14 mouse cellular contexts compared by ENCODE assay signal in genomic region chr6:40011609-40012008, GRCm38 (mm10).
DNase-seq lines count a peak whose midpoint lies in the region; ATAC-seq and TF ChIP-seq lines count a peak whose summit lies in the region.
"Had no signal": no experiment of that assay in that cellular context is flagged by ENCODE, and none has a peak within 500 bp of the region (broad histone marks: within the 10 kb centered on the region; RNA-seq: fewer than 3 reads in every experiment).

No protein-coding gene starts in this region.

- no peaks in the 10 kb centered on the region for H3K27me3 ChIP-seq in heart, embryonic 11.5 days (ENCODE audit: control insufficient read depth, insufficient read depth, low read length)
- H3K27me3 ChIP-seq in limb, embryonic 14.5 days (ENCODE audit: control insufficient read depth, insufficient read depth, low read length) = no peaks in the 10 kb centered on the region
- H3K27me3 ChIP-seq: forebrain, embryonic 13.5 days; heart, embryonic 13.5 days had no signal

- no peak for TF ChIP-seq POLR2A in limb, embryonic 14.5 days (IDR thresholded peaks at IDR 0.05; ENCODE audit: borderline replicate concordance, extremely low read depth, insufficient read depth, insufficient read length)

- 60% methylated on average over 5 of the region's 5 CpGs for WGBS in heart, embryonic 11.5 days (ENCODE audit: insufficient replicate concordance)
- WGBS in limb, embryonic 14.5 days = 62% methylated on average over 5 of the region's 5 CpGs

- H3K9ac ChIP-seq in heart, embryonic 11.5 days (ENCODE audit: low read depth, low read length) = no peak overlapping the region
- H3K9ac ChIP-seq in limb, embryonic 14.5 days (ENCODE audit: low read depth, low read length, severe bottlenecking) = no peak overlapping the region
- H3K9ac ChIP-seq: forebrain, embryonic 13.5 days; heart, embryonic 13.5 days had no signal

- intact Hi-C loops in gastrocnemius, postnatal 36 days (cut with DNase I) = no loop called here

- ATAC-seq in heart, embryonic 11.5 days (replicated peaks; ENCODE audit: insufficient number of reproducible peaks, low FRiP score, low TSS enrichment) = no peak
- no peak for ATAC-seq in limb, embryonic 14.5 days (ENCODE audit: low FRiP score, low read depth)
- ATAC-seq: forebrain, embryonic 13.5 days had no signal

- H3K9me3 ChIP-seq in heart, embryonic 11.5 days (replicated peaks; ENCODE audit: control insufficient read depth, low read length) = no peaks in the 10 kb centered on the region
- H3K9me3 ChIP-seq in limb, embryonic 14.5 days (ENCODE audit: control insufficient read depth, low read length) = no peaks in the 10 kb centered on the region
- H3K9me3 ChIP-seq: forebrain, embryonic 13.5 days; heart, embryonic 13.5 days had no signal

- no peaks in the 10 kb centered on the region for H3K4me1 ChIP-seq in heart, embryonic 11.5 days (ENCODE audit: control insufficient read depth, insufficient read depth, low read length)
- H3K4me1 ChIP-seq in limb, embryonic 14.5 days (ENCODE audit: control insufficient read depth, insufficient read depth, low read length) = no peaks in the 10 kb centered on the region
- H3K4me1 ChIP-seq: heart, embryonic 13.5 days had no signal

- no peaks in the 10 kb centered on the region for H3K36me3 ChIP-seq in heart, embryonic 11.5 days (ENCODE audit: control insufficient read depth, insufficient read depth, low read length)
- no peaks in the 10 kb centered on the region for H3K36me3 ChIP-seq in limb, embryonic 14.5 days (ENCODE audit: control insufficient read depth, insufficient read depth, low read length)
- H3K36me3 ChIP-seq: heart, embryonic 13.5 days had no signal

- no peak overlapping the region for H3K27ac ChIP-seq in heart, embryonic 11.5 days (ENCODE audit: low read depth, low read length)
- H3K27ac ChIP-seq in limb, embryonic 14.5 days (replicated peaks; ENCODE audit: low read depth, low read length) = no peak overlapping the region
- H3K27ac ChIP-seq: forebrain, embryonic 13.5 days; heart, embryonic 13.5 days had no signal

- peak; percentile 10 to 14 for DNase-seq in heart, adult 18-20 months
- peak; percentile 13 for DNase-seq in ovary, postnatal 14 days (ENCODE audit: low spot score)
- no peak for DNase-seq in ovary, postnatal 10 days (ENCODE audit: low spot score)
- DNase-seq in embryo, embryonic 10 days (ENCODE audit: low spot score) = peak; percentile 44
- peak; percentile 25 for DNase-seq in limb, embryonic 14.5 days (ENCODE audit: low spot score)
- DNase-seq in layer of hippocampus, adult 8-10 months (ENCODE audit: low spot score in 2 of 2) = no peak
- no peak for DNase-seq in gastrocnemius, postnatal 36 days
- DNase-seq: adrenal gland, adult 2 months; cerebellum, adult 9-10 months; kidney, adult 2 months; lung, postnatal 36 days had no signal

- no peak overlapping the region for H3K4me2 ChIP-seq in heart, embryonic 11.5 days
- H3K4me2 ChIP-seq in limb, embryonic 14.5 days (replicated peaks; ENCODE audit: low read depth, low read length, severe bottlenecking) = no peak overlapping the region
- H3K4me2 ChIP-seq: forebrain, embryonic 13.5 days; heart, embryonic 13.5 days had no signal

- no peak overlapping the region for H3K4me3 ChIP-seq in heart, embryonic 11.5 days (ENCODE audit: low read depth, low read length)
- H3K4me3 ChIP-seq in limb, embryonic 14.5 days (replicated peaks; ENCODE audit: low read length) = no peak overlapping the region
- H3K4me3 ChIP-seq: forebrain, embryonic 13.5 days; heart, embryonic 13.5 days had no signal

Comparison
In these comparisons a context has a peak if more than half of its experiments do, and no peak if none do; other contexts are left out.
1. DNase-seq: peak in heart, adult 18-20 months (2 of 2), ovary, postnatal 14 days (single experiment), embryo, embryonic 10 days (single experiment) and limb, embryonic 14.5 days (single experiment); none in ovary, postnatal 10 days (single experiment), layer of hippocampus, adult 8-10 months (0 of 2) and gastrocnemius, postnatal 36 days (0 of 2).